Mouse (Mus musculus) stomach, embryonic 14.5 days (tissue): ENCODE data around the gene Mast4. TPM values are rescaled to one million over a fixed set of nuclear protein-coding genes. Genes with fewer than 3 reads are reported as not detected.
A peak's percentile ranks its signal among the peaks of the same experiment; 100 is the strongest.

Experiments used
- ATAC-seq: fragments of 200-750 bp; cut with Nextera tagmentation; 2 replicates; pipeline ENCODE4 v1.8.0; 2017; ENCODE audit warnings: low read depth, moderate TSS enrichment; ENCODE audit not compliant: insufficient number of reproducible peaks, insufficient read depth, low FRiP score
- H3K27ac ChIP-seq: fragments of 300-500 bp; sonication (generic); 2 replicates; pipeline ENCODE4 v1.5.1; 2014; ENCODE audit warnings: mild to moderate bottlenecking, low read length, moderate library complexity, mixed read lengths
- H3K27me3 ChIP-seq: fragments of 300-500 bp; sonication (generic); 2 replicates; pipeline ENCODE4 v1.6.1; 2014; ENCODE audit warnings: low read length, control low read depth, mixed read lengths; ENCODE audit not compliant: control insufficient read depth, insufficient read depth
- H3K36me3 ChIP-seq: fragments of 300-500 bp; sonication (generic); 2 replicates; pipeline ENCODE4 v1.6.1; 2014; ENCODE audit warnings: mild to moderate bottlenecking, control low read depth, low read length, moderate library complexity, mixed read lengths; ENCODE audit not compliant: control insufficient read depth, insufficient read depth
- H3K4me1 ChIP-seq: fragments of 300-500 bp; sonication (generic); 2 replicates; pipeline ENCODE4 v1.6.1; 2014; ENCODE audit warnings: low read length, control low read depth, mixed read lengths; ENCODE audit not compliant: control insufficient read depth, insufficient read depth
- H3K4me2 ChIP-seq: fragments of 300-500 bp; sonication (generic); replicated peaks from 2 replicates; pipeline ENCODE4 v1.6.1; 2014; ENCODE audit warnings: low read depth, low read length, control low read depth
- H3K4me3 ChIP-seq: fragments of 300-500 bp; sonication (generic); 2 replicates; pipeline ENCODE4 v1.5.1; 2014; ENCODE audit warnings: low read depth, low read length, control low read depth
- H3K9ac ChIP-seq: fragments of 300-500 bp; sonication (generic); replicated peaks from 2 replicates; pipeline ENCODE4 v1.6.1; 2014; ENCODE audit warnings: low read depth, mild to moderate bottlenecking, control low read depth, low read length, moderate library complexity, mixed read lengths
- H3K9me3 ChIP-seq: fragments of 300-500 bp; sonication (generic); 2 replicates; pipeline ENCODE4 v1.6.1; 2016; ENCODE audit warnings: low read depth, low read length, control low read depth; ENCODE audit not compliant: control insufficient read depth
- WGBS: fragments of 180-500 bp; shearing (Covaris S2); extraction: QIAGEN DNeasy Blood & Tissue Kit; methylation state at CpG from one replicate; pipeline ENCODE4 v1.1.7; 2014; 5-methylcytosine and 5-hydroxymethylcytosine counted together
- polyA plus RNA-seq: library from polyadenylated mRNA; unstranded; fragments of >200 nt; fragmentation: Nextera tagmentation; extraction: Ambion mirVana; gene quantifications from 2 replicates; pipeline ENCODE4 v1.2.1, GENCODE M21; 2014

Gene Mast4
- polyA plus RNA-seq, 1 experiment from 2014 or later, result 48.0 TPM

- H3K27me3 ChIP-seq, result no peaks in the 10 kb centered on the region
- H3K4me2 ChIP-seq, result no peak overlapping the region
- ATAC-seq, result no peak
- H3K4me3 ChIP-seq, result no peak overlapping the region
- peaks cover 17% of the 10 kb centered on the region for H3K4me1 ChIP-seq
- 78% methylated on average over 14 of the region's 14 CpGs for WGBS
- no peaks in the 10 kb centered on the region for H3K9me3 ChIP-seq
- H3K27ac ChIP-seq, result no peak overlapping the region
- no peaks in the 10 kb centered on the region for H3K36me3 ChIP-seq
- no peak overlapping the region for H3K9ac ChIP-seq
Measured at GRCm38 (mm10) chr13:102874465-102875143, 459.7 kb downstream of the Mast4 start.

GRCm38 (mm10) chr13:102873412-102874016 is 460.8 kb downstream of the Mast4 start:
- Histone ChIP-seq H3K4me1 (peaks cover 13% of the 10 kb centered on the region), H3K27me3 (no peaks in the 10 kb centered on the region), H3K9ac (no peak overlapping the region), H3K9me3 (peaks cover 2% of the 10 kb centered on the region; the same call in 1 of the 2 replicates), H3K27ac (no peak overlapping the region), H3K4me3 (no peak overlapping the region), H3K36me3 (no peaks in the 10 kb centered on the region), H3K4me2 (no peak overlapping the region)
- ATAC-seq, result no peak
- WGBS, result 97% methylated on average over 5 of the region's 5 CpGs

- H3K27me3 ChIP-seq, result no peaks in the 10 kb centered on the region
- no peak overlapping the region for H3K9ac ChIP-seq
- H3K4me3 ChIP-seq, result no peak overlapping the region
- no peaks in the 10 kb centered on the region for H3K36me3 ChIP-seq
- whole genome bisulfite sequencing, result 67% methylated on average over 10 of the region's 11 CpGs
- peaks cover 8% of the 10 kb centered on the region; the same call in 1 of the 2 replicates for H3K4me1 ChIP-seq
- no peak overlapping the region for H3K4me2 ChIP-seq
- H3K27ac ChIP-seq, result no peak overlapping the region
- H3K9me3 ChIP-seq, result peaks cover 7% of the 10 kb centered on the region; the same call in 1 of the 2 replicates
- no peak for ATAC-seq
Measured at GRCm38 (mm10) chr13:102871380-102872104, 462.8 kb downstream of the Mast4 start.

- H3K27me3 ChIP-seq, result no peaks in the 10 kb centered on the region
- ATAC-seq, result no peak
- H3K9me3 ChIP-seq, result peaks cover 7% of the 10 kb centered on the region; the same call in 1 of the 2 replicates
- H3K4me1 ChIP-seq, result peaks cover 11% of the 10 kb centered on the region
- no peak overlapping the region for H3K27ac ChIP-seq
- H3K4me2 ChIP-seq, result no peak overlapping the region
- 89% methylated on average over 4 of the region's 4 CpGs for WGBS
- no peak overlapping the region for H3K9ac ChIP-seq
- no peak overlapping the region for H3K4me3 ChIP-seq
- H3K36me3 ChIP-seq, result no peaks in the 10 kb centered on the region
Measured at GRCm38 (mm10) chr13:102869541-102869940, 464.8 kb downstream of the Mast4 start.

GRCm38 (mm10) chr13:102866816-102867215 is 467.5 kb downstream of the Mast4 start:
- ATAC-seq, result no peak
- Histone ChIP-seq H3K27me3 (no peaks in the 10 kb centered on the region), H3K36me3 (no peaks in the 10 kb centered on the region), H3K4me2 (no peak overlapping the region), H3K4me1 (peaks cover 10% of the 10 kb centered on the region), H3K9me3 (peaks cover 7% of the 10 kb centered on the region; the same call in 1 of the 2 replicates), H3K27ac (no peak overlapping the region), H3K9ac (no peak overlapping the region), H3K4me3 (no peak overlapping the region)

GRCm38 (mm10) chr13:102865971-102866724 is 468.1 kb downstream of the Mast4 start:
- ATAC-seq, result no peak
- no peaks in the 10 kb centered on the region for H3K36me3 ChIP-seq
- no peak overlapping the region for H3K9ac ChIP-seq
- peaks cover 7% of the 10 kb centered on the region; the same call in 1 of the 2 replicates for H3K9me3 ChIP-seq
- no peak overlapping the region for H3K4me3 ChIP-seq
- H3K4me2 ChIP-seq, result no peak overlapping the region
- H3K27ac ChIP-seq, result peak overlapping the region; percentile 68
- peaks cover 10% of the 10 kb centered on the region for H3K4me1 ChIP-seq
- WGBS, result 48% methylated on average over 11 of the region's 11 CpGs
- H3K27me3 ChIP-seq, result no peaks in the 10 kb centered on the region

- Histone ChIP-seq H3K4me2 (no peak overlapping the region), H3K9ac (no peak overlapping the region), H3K4me1 (peaks cover 13% of the 10 kb centered on the region), H3K9me3 (peaks cover 7% of the 10 kb centered on the region; the same call in 1 of the 2 replicates), H3K27me3 (no peaks in the 10 kb centered on the region), H3K27ac (peak overlapping the region; percentile 68), H3K36me3 (no peaks in the 10 kb centered on the region), H3K4me3 (no peak overlapping the region)
- ATAC-seq, result no peak
- 53% methylated on average over 3 of the region's 3 CpGs for WGBS
Measured at GRCm38 (mm10) chr13:102865494-102865893, 468.8 kb downstream of the Mast4 start.

- 72% methylated on average over 1 of the region's 1 CpGs for WGBS
- Histone ChIP-seq H3K27me3 (no peaks in the 10 kb centered on the region), H3K4me2 (no peak overlapping the region), H3K4me3 (no peak overlapping the region), H3K4me1 (peaks cover 13% of the 10 kb centered on the region), H3K27ac (no peak overlapping the region), H3K36me3 (no peaks in the 10 kb centered on the region), H3K9ac (no peak overlapping the region), H3K9me3 (peaks cover 7% of the 10 kb centered on the region; the same call in 1 of the 2 replicates)
- ATAC-seq, result no peak
Measured at GRCm38 (mm10) chr13:102864840-102865239, 469.5 kb downstream of the Mast4 start.
